ENCODE assay signal across 35 mouse cellular contexts in genomic region chr6:92162724-92163123, GRCm38 (mm10).
"Had no signal": no experiment of that assay in that cellular context is flagged by ENCODE, and none has a peak within 500 bp of the region (broad histone marks: within the 10 kb centered on the region; RNA-seq: fewer than 3 reads in every experiment).

No protein-coding gene starts in this region.

- DNase-seq: heart, adult 2 months; heart, postnatal 10 days; heart, postnatal 14 days; heart, postnatal 36 days; heart, postnatal 4 days; kidney, adult 11 months; kidney, adult 18-20 months; kidney, adult 2 months; kidney, adult 8-10 months; kidney, adult 9 months; kidney, postnatal 10 days; kidney, postnatal 14 days; kidney, postnatal 25 days; kidney, postnatal 36 days; kidney, postnatal 4 days; layer of hippocampus, adult 9-11 months had no signal

- H3K9ac ChIP-seq: heart, embryonic 12.5 days; heart, embryonic 13.5 days; heart, embryonic 15.5 days; hindbrain, embryonic 12.5 days; hindbrain, embryonic 13.5 days; hindbrain, embryonic 14.5 days; hindbrain, embryonic 15.5 days; intestine, embryonic 15.5 days; kidney, embryonic 15.5 days had no signal

- H3K4me2 ChIP-seq: heart, embryonic 11.5 days; heart, embryonic 12.5 days; heart, embryonic 13.5 days; heart, embryonic 15.5 days; hindbrain, embryonic 12.5 days; hindbrain, embryonic 13.5 days; hindbrain, embryonic 14.5 days; hindbrain, embryonic 15.5 days; intestine, embryonic 15.5 days; kidney, embryonic 15.5 days had no signal

- H3K4me1 ChIP-seq: heart, embryonic 10.5 days; heart, embryonic 12.5 days; heart, embryonic 13.5 days; heart, embryonic 15.5 days; hindbrain, embryonic 10.5 days; hindbrain, embryonic 12.5 days; hindbrain, embryonic 13.5 days; hindbrain, embryonic 15.5 days; intestine, embryonic 15.5 days; kidney, embryonic 15.5 days had no signal

- H3K4me3 ChIP-seq: heart, adult 2 months; heart, embryonic 10.5 days; heart, embryonic 12.5 days; heart, embryonic 13.5 days; heart, embryonic 15.5 days; hindbrain, embryonic 10.5 days; hindbrain, embryonic 12.5 days; hindbrain, embryonic 13.5 days; hindbrain, embryonic 15.5 days; intestine, embryonic 15.5 days; kidney, embryonic 15.5 days; layer of hippocampus, adult 2 months had no signal

- H3K27me3 ChIP-seq: heart, embryonic 12.5 days; heart, embryonic 13.5 days; heart, embryonic 15.5 days; hindbrain, embryonic 12.5 days; hindbrain, embryonic 13.5 days; hindbrain, embryonic 15.5 days; intestine, embryonic 15.5 days; kidney, embryonic 15.5 days had no signal

- ATAC-seq: hindbrain, embryonic 16.5 days; hindbrain, postnatal 0 days; inflammation-experienced regulatory T-cells, adult 6 months; intestine, embryonic 15.5 days; intestine, embryonic 16.5 days; intestine, postnatal 0 days had no signal

- H3K27ac ChIP-seq: heart, adult 2 months; heart, embryonic 10.5 days; heart, embryonic 13.5 days; heart, embryonic 15.5 days; hindbrain, embryonic 10.5 days; hindbrain, embryonic 12.5 days; hindbrain, embryonic 13.5 days; hindbrain, embryonic 14.5 days; hindbrain, embryonic 15.5 days; hindbrain, postnatal 0 days; intestine, embryonic 15.5 days; kidney, embryonic 15.5 days; kidney, postnatal 0 days; layer of hippocampus, adult 2 months had no signal

- H3K9me3 ChIP-seq: heart, embryonic 10.5 days; heart, embryonic 12.5 days; heart, embryonic 13.5 days; heart, embryonic 15.5 days; hindbrain, embryonic 10.5 days; hindbrain, embryonic 12.5 days; hindbrain, embryonic 13.5 days; hindbrain, embryonic 15.5 days; intestine, embryonic 15.5 days; kidney, embryonic 15.5 days had no signal
